Mouse (Mus musculus) inflammation-experienced regulatory T-cells, adult 6 months (primary cell): ENCODE measurements at regions not wholly inside any gene's neighbourhood (a gene's known extent, or its start where the extent isn't known, plus 50 kb on each side); places are given as distances from the start of the nearest gene placed in this dataset.
"Not testable (repeated sequence)": the region's sequence is repeated elsewhere in the genome, so short reads cannot be mapped to it uniquely, and the experiment has no call there.

Experiments used
- ATAC-seq: one replicate; pipeline ENCODE4 v1.8.0; 2017

DNA sequence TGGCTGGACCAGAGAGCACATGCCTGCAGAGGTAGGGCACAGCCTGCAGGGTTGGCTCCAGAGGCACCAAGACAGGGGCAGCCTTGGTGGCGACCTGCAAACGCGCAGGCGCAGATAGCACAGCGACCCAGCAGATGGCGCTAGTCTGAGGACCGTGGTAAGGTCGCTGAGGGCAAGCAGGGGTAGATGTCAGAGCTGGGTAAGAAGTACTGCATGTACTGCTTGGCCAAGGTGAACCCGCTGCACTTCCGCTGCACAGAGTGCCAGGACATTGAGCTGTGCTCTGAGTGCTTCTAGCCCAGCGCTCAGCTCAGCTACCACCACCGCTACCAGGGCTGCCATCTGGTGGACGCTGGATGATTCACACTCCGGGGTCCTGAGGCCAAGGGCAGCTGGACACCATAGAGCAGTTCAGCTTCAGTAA is 68.3 kb downstream of the Hsp90b1 start:
- ATAC-seq, result peak; percentile 98

DNA sequence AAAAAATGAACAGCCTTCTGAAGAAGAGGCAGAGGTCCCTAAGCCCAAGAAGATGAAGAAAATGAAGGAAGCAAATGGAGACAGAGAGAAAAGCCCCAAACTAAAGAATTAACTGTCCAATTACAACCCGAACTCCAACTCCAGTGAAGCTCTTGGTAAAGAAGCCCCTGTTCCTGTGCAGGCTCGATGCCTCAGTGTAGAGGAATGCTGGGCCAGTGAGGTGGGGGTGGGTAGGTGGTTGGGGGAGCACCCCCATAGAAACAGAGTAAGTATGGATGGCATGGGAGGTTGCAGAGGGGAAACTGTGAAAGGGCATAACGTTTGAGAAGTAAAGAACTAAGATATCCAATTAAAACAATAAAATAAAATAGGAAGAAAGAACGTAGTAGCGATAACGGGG is 68.8 kb downstream of the Hsp90b1 start:
- not testable (repeated sequence) for ATAC-seq

DNA sequence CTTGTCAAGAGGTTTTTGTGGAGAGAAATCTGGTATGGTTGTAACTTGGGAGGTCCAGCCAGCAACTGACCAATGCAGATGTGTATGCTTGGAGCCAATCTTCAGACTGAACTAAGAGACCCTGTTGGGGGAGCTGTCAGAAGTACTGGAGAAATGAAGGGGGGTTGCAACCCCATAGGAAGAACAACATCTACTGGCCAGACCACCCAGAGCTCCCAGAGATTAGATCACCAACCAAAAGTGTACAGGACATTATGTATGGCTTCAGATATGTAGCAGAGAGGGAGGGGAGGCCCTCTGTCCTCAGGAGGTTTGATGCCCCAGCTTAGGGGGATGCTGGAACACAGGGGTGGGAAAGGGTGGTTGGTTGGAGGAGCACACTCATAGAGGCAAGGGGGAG is 78.6 kb downstream of the Hsp90b1 start:
- not testable (repeated sequence) for ATAC-seq

DNA sequence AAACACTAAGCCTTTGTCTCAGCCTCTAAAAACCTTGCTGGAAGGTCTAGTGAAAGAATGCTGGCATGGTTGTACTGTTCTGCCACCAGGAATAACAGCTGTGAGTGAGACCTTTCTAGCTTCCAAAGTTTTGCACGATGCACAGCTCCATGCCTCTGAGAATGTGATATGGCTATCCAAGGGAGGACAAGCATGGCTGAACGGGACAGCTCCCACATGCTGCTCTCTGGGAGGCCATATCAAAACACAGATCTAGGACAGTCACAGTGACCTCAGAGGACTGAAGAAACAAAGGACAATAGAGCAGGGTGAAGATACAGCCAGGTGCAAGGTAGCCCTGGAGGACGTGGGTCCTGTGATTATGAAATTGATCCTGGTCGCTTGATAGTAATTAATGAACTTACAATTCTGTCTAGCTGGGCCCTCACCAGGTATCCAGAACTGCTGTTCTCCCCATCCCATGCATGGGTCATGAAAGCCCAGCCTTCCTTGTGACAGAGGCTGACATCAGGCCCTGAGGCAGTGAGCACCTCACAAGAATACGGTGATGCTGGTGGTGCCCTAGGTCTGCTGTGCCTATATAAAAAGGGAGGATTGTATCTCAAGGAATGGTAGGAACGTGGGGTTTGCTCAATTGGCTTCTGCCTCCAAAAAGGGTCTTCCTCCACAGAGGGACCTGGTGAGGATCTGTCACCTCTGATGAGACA is 87.2 kb downstream of the Hsp90b1 start:
- not testable (repeated sequence) for ATAC-seq

DNA sequence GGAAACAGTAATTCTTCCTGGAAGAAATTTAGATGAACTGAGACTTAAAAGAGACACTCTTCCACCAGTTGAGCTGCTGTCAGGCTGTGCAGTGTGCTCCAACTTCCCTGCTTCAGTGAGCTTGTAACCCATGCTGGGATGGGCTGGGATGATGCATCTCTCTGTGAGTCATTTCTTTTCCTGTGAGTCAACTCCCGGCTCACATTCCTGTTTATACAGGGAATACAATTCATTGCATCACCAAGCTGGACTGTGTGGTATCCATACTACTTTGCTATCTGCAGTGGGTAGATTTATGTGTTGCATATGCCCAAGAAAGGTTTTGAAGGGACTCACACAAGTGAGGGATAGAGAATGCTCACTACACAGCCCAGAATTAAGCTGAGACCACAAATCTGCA is 93.0 kb downstream of the Hsp90b1 start:
- ATAC-seq, result not testable (repeated sequence)

DNA sequence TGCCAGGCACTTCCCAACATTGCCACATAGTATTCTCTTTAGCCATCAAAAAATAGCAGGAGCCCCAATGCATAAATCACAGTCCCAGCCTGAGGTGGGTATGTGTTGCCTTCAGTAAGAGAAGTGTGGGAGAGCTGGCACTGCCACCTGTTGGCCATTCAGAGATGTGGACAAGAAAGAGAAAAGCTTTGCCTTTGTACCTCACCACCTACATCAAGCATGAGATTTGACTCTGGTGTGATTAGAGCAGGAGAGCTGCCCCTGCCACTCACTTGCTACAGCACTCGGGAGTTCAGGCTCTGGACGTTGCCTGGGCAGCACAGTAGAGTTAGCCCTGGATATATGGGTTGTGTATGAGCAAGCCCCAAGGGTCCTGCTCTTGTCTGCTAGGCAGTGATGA is 95.3 kb downstream of the Hsp90b1 start:
- not testable (repeated sequence) for ATAC-seq

DNA sequence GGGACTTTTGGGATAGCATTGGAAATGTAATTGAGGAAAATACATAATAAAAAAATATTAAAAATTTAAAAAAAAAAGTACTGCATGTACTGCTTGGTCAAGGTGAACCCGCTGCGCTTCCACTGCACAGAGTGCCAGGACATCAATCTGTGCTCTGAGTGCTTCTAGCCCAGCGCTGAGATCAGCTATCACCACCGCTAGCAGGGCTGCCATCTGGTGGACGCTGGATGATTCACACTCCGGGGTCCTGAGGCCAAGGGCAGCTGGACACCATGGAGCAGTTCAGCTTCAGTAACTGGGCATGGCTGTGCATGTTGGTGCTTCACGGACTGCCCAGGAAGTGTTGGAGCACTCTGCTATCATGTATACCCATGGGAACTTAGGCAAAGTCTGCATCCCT is 102.1 kb upstream of the Syn3 start:
- not testable (repeated sequence) for ATAC-seq

DNA sequence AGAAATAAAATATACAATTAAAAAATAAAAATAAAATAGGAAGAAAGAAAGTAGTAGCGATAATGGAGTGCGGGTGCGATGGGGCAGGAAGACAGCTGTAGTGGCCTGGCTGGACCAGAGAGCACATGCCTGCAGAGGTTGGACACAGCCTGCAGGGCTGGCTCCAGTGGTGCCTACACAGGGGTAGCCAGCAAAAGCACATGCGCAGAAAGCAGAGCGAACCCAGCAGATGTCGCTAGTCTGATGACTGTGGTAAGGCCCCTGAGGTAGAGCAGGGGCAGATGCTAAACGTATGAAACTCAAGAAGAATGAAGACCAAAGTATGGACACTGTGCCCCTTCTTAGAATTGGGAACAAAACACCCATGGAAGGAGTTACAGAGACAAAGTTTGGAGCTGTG is 101.3 kb upstream of the Syn3 start:
- ATAC-seq, result not testable (repeated sequence)

DNA sequence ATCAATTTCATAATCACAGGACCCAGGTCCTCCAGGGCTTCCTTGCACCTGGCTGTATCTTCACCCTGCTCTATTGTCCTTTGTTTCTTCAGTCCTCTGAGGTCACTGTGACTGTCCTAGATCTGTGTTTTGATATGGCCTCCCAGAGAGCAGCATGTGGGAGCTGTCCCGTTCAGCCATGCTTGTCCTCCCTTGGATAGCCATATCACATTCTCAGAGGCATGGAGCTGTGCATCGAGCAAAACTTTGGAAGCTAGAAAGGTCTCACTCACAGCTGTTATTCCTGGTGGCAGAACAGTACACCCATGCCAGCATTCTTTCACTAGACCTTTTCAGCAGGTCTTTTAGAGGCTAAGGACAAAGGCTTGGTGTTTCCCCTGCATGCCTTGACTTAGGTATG is 91.5 kb upstream of the Syn3 start:
- ATAC-seq, result not testable (repeated sequence)

DNA sequence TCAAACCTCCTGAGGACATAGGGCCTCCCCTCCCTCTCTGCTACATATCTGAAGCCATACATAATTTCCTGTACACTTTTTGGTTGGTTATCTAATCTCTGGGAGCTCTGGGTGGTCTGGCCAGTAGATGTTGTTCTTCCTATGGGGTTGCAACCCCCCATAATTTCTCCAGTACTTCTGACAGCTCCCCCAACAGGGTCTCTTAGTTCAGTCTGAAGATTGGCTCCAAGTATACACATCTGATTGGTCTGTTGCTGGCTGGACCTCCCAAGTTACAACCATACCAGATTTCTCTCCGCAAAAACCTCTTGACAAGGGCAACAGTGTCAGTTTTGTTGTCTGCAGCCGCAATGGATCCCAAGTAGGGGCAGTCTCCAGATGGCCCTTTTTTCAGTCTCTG is 68.2 kb upstream of the Syn3 start:
- not testable (repeated sequence) for ATAC-seq

DNA sequence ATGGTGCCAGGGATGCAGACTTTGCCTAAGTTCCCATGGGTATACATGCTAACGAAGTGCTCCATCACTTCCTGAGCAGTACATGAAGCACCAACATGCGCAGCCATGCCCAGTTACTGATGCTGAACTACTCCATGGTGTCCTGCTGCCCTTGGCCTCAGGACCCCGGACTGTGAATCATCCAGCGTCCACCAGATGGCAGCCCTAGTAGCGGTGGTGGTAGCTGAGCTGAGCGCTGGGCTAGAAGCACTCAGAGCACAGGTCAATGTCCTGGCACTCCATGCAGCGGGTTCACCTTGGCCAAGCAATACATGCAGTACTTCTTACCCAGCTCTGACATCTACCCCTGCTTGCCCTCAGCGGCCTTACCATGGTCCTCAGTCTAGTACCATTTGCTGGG is 57.1 kb upstream of the Syn3 start:
- ATAC-seq, result no peak
